Mouse (Mus musculus): ENCODE data around the gene Aloxe3. TPM values are rescaled to one million over a fixed set of nuclear protein-coding genes. Genes with fewer than 3 reads are reported as not detected.

Gene Aloxe3
- not detected in 2 replicates for polyA plus RNA-seq (2016; fragmentation: Nextera tagmentation; extraction: Ambion mirVana)

DNA sequence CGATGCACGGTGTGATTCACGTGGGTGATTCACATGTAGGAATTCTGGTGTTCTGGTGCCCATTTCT is at the start of gene Aloxe3:
TSS of gene Aloxe3 (plus strand) at position 45 of the 67 bp plus-strand sequence.
- H3K9me3 ChIP-seq (replicated peaks) = no peaks in the 10 kb centered on the region
- peak within 1 kb of the TSS; percentile 90 for H3K4me2 ChIP-seq
- ATAC-seq = no peak
- peak within 1 kb of the TSS; percentile 64 for H3K4me3 ChIP-seq
- H3K27ac ChIP-seq = peak within 1 kb of the TSS; percentile 52; the same call in 1 of the 2 replicates
- WGBS (ENCODE audit: insufficient replicate concordance) = 7% methylated on average over 3 of the region's 3 CpGs
- H3K4me1 ChIP-seq = peaks cover 45% of the 10 kb centered on the region
- peaks cover 57% of the 10 kb centered on the region for H3K27me3 ChIP-seq (replicated peaks)
- peak within 1 kb of the TSS; percentile 63 for H3K9ac ChIP-seq
- H3K36me3 ChIP-seq = no peaks in the 10 kb centered on the region

DNA sequence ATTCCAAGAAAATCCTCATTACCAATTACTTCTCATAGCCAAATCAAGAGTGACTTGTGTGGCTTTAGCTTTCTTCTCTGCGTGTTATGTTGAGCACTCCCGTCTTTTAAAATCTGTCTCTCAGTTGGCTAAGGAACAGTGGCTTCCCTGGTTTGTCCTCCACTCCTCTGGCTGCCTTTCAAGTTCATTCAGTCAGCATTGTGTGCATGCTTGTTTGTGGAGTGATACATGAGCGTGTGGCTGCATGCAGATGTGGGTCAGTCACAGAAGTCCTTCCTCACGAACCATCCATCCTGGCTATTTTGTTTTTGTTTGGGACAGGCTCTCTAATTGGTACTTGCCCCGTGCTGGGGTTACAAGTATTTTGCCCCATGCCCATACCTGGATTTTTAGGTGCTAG is 49.1 kb upstream of the Aloxe3 start:
- H3K9ac ChIP-seq = no peak overlapping the region
- ATAC-seq = no peak
- peaks cover 51% of the 10 kb centered on the region for H3K4me1 ChIP-seq
- whole genome bisulfite sequencing (ENCODE audit: insufficient replicate concordance) = 69% methylated on average over 5 of the region's 5 CpGs
- H3K27ac ChIP-seq = no peak overlapping the region
- H3K36me3 ChIP-seq = no peaks in the 10 kb centered on the region
- H3K9me3 ChIP-seq (replicated peaks) = no peaks in the 10 kb centered on the region
- no peak overlapping the region for H3K4me3 ChIP-seq
- no peak overlapping the region for H3K4me2 ChIP-seq
- no peaks in the 10 kb centered on the region for H3K27me3 ChIP-seq (replicated peaks)

DNA sequence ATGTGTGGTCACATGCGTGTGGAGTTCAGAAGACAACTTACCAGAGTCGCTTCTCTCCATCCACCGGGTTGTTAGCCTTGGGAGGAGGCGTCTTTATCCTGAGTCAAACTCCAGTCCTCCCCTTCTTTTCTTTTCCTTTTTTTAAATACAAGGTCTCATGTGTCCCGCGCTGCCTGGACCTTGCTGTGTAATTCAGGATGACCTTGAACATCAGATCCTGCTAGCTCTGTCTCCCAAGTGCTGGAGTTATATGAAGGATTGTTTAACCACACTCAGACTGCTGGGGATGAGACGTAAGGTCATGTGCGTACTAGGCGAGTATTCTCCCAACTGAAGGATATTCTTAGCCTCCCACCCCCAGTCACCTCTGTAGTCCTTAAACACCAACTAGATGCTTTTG is 48.4 kb upstream of the Aloxe3 start:
- Histone ChIP-seq H3K27me3 (replicated peaks) (no peaks in the 10 kb centered on the region), H3K36me3 (no peaks in the 10 kb centered on the region), H3K4me3 (no peak overlapping the region), H3K27ac (no peak overlapping the region), H3K9ac (no peak overlapping the region), H3K4me1 (peaks cover 43% of the 10 kb centered on the region), H3K9me3 (replicated peaks) (no peaks in the 10 kb centered on the region), H3K4me2 (no peak overlapping the region)
- WGBS (ENCODE audit: insufficient replicate concordance) = 69% methylated on average over 9 of the region's 9 CpGs
- no peak for ATAC-seq

DNA sequence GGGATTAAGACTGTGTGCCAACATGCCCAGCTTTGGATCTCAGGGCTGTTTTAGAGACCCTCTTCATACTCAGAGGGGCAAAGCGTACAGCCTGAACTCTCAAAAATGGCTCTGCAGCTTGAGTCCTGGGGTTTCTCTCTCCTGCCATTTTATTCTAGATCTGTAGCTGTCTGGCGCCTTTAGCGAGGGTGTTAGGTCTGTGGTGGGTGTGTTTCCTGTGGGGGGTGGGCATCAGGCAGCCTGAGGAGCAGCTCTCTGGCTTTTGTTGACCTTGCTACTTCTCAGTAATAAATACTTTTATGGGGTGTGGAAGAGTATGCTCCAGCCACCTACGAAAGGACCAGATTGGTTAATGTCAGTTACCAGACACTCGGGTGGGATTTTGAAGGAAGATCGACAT is 47.7 kb upstream of the Aloxe3 start:
- Histone ChIP-seq H3K9ac (no peak overlapping the region), H3K27ac (no peak overlapping the region), H3K4me3 (no peak overlapping the region), H3K27me3 (replicated peaks) (no peaks in the 10 kb centered on the region), H3K4me1 (peaks cover 38% of the 10 kb centered on the region), H3K9me3 (replicated peaks) (no peaks in the 10 kb centered on the region), H3K36me3 (no peaks in the 10 kb centered on the region), H3K4me2 (no peak overlapping the region)
- ATAC-seq = no peak
- WGBS (ENCODE audit: insufficient replicate concordance) = 68% methylated on average over 6 of the region's 6 CpGs

DNA sequence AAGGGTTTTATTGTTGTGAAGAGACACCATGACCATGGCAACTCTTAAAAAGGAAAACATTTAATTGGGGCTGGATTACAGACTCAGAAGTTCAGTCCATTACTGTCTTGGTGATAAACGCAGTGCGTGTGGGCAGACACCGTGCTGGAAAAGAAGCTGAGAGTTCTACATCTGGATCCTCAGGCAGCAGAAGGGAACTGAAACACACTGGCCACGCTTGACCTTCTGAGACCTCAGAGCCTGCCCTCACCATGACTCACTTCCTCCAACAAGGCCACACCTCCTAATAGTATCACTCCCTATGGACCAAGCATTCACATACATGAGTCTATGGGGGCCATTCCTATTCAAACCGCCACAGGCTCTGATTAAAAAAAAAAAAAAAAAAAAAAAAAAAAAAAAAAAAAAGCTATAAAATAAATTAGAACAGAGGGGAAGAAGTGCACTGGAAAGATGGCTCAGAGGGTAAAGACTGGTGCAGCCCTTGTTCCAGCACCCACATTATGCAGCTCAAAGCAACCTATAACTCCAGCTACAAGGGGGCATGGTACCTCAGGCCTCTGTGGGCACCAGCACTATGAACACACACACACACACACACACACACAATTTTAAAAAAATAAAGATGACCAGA is 46.8 kb upstream of the Aloxe3 start:
- no peak for ATAC-seq
- no peak overlapping the region for H3K9ac ChIP-seq

DNA sequence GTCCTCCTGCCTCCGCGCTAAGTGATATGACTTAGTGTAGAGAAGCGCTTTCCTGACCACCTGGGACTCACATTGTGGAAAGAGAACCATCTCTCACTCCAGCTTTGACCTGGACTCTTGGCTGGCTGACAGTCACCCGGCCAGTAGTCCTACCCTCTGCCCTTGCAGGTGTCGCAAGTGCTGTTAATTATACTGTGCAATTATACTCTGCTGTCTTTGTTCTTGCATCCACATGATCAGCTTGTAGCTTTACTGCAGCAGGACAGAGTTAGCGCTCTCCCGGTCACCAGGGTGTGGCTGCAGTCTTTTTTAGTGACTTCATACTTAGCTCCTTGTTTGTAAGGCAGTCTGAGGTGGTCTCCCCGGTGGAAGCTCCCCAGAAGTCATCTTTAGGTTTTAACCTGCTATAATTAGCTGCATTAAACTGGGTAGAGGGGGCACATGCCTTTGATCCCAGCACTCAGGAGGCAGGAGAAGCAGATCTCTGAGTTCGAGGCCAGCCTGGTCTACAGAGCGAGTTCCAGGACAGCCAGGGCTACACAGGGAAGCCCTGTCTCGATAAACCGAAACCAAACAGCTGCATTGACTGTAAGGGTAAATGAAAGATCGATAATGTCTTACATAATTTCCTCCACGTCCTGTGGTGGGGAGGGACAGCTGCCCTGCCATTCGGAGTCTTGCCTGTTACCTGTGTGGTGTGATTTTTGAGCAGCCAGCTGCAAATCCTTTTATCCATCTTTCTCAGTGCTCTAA is 45.4 kb upstream of the Aloxe3 start:
- 69% methylated on average over 15 of the region's 15 CpGs for WGBS (ENCODE audit: insufficient replicate concordance)
- Histone ChIP-seq H3K9ac (no peak overlapping the region), H3K4me1 (peaks cover 18% of the 10 kb centered on the region; the same call in 1 of the 2 replicates), H3K4me2 (no peak overlapping the region), H3K27me3 (replicated peaks) (no peaks in the 10 kb centered on the region), H3K27ac (no peak overlapping the region), H3K36me3 (no peaks in the 10 kb centered on the region), H3K4me3 (no peak overlapping the region), H3K9me3 (replicated peaks) (no peaks in the 10 kb centered on the region)
- no peak for ATAC-seq

More for the DNA sequence above, 46.8 kb upstream of the Aloxe3 start:
- peaks cover 30% of the 10 kb centered on the region for H3K4me1 ChIP-seq
- H3K36me3 ChIP-seq = no peaks in the 10 kb centered on the region
- H3K27me3 ChIP-seq (replicated peaks) = no peaks in the 10 kb centered on the region
- no peak overlapping the region for H3K4me2 ChIP-seq
- H3K9me3 ChIP-seq (replicated peaks) = no peaks in the 10 kb centered on the region
- WGBS (ENCODE audit: insufficient replicate concordance) = 46% methylated on average over 5 of the region's 5 CpGs
- no peak overlapping the region for H3K4me3 ChIP-seq
- 0 out of 2 replicates have a peak overlapping the region, but pooled peaks have one; percentile 9 for H3K27ac ChIP-seq

DNA sequence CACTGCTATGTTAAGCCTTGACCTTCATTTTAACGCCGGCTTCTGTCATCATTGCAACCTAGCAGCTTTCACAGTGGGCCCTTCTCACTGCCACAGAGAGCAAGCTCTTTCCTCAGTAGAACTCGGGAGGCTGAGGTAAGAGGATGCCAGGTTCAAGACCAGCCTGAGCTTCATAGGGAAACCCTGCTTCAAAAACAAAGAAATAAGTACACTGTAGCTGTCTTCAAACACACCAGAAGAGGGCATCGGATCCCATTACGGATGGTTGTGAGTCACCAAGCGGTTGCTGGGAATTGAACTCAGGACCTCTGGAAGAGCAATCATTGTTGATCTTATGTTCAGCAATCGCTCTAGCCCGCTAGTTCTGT is 44.9 kb upstream of the Aloxe3 start:
- H3K9ac ChIP-seq = no peak overlapping the region
- no peaks in the 10 kb centered on the region for H3K27me3 ChIP-seq (replicated peaks)
- no peak overlapping the region for H3K4me2 ChIP-seq
- no peak overlapping the region for H3K27ac ChIP-seq
- H3K36me3 ChIP-seq = no peaks in the 10 kb centered on the region
- H3K4me3 ChIP-seq = no peak overlapping the region
- WGBS (ENCODE audit: insufficient replicate concordance) = 79% methylated on average over 8 of the region's 8 CpGs
- no peak for ATAC-seq
- no peaks in the 10 kb centered on the region for H3K9me3 ChIP-seq (replicated peaks)
- H3K4me1 ChIP-seq = peaks cover 17% of the 10 kb centered on the region; the same call in 1 of the 2 replicates

DNA sequence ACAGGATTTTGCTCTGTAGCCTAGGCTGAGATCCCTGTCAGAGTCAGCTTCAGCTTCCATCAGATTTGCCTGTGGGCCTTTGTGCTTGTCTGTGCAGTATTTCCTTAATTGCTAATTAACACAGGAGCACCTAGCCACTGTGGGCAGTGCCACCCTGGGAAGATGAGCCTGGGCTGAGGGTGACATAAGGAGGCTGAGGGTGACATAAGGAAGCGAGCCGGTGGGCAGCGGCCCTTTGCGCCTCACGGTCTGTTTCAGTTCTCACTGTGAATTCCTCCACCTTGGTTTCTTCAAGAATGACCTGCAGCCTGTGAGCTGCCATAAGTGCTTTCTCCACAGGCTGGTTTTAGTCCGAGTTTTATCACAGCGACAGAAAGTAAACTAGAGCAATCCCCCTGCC is 44.1 kb upstream of the Aloxe3 start:
- H3K36me3 ChIP-seq = no peaks in the 10 kb centered on the region
- no peak for ATAC-seq
- no peak overlapping the region for H3K9ac ChIP-seq
- H3K4me3 ChIP-seq = no peak overlapping the region
- 0 out of 2 replicates have a peak, but pooled peaks cover 9% of the 10 kb centered on the region for H3K4me1 ChIP-seq
- WGBS (ENCODE audit: insufficient replicate concordance) = 75% methylated on average over 7 of the region's 7 CpGs
- no peak overlapping the region for H3K4me2 ChIP-seq
- no peaks in the 10 kb centered on the region for H3K27me3 ChIP-seq (replicated peaks)
- no peaks in the 10 kb centered on the region for H3K9me3 ChIP-seq (replicated peaks)
- H3K27ac ChIP-seq = no peak overlapping the region

DNA sequence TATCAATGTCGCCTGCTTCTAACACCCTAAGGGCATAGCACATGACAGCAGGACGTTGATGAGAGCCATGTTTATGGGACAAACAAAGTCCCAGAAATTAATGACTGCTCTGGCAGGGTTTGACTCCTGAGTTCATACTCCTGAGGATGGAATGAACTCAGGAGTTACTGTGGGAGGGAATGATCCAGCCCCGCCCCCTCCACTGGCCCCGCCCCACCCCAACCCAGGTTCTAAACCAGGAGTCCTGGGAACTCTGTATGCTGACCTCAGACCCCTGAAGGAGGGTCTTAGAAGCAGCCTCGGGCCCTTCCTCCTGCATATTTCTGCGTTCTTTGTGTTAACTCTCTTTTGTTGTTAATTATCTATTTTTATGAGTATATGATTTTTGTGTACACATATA is 40.1 kb upstream of the Aloxe3 start:
- ATAC-seq = no peak
- no peak overlapping the region for H3K4me2 ChIP-seq
- H3K36me3 ChIP-seq = peaks cover 12% of the 10 kb centered on the region
- H3K9me3 ChIP-seq (replicated peaks) = no peaks in the 10 kb centered on the region
- 63% methylated on average over 6 of the region's 6 CpGs for WGBS (ENCODE audit: insufficient replicate concordance)
- H3K27me3 ChIP-seq (replicated peaks) = no peaks in the 10 kb centered on the region
- no peak overlapping the region for H3K27ac ChIP-seq
- no peak overlapping the region for H3K4me3 ChIP-seq
- H3K9ac ChIP-seq = no peak overlapping the region
- peaks cover 39% of the 10 kb centered on the region for H3K4me1 ChIP-seq

DNA sequence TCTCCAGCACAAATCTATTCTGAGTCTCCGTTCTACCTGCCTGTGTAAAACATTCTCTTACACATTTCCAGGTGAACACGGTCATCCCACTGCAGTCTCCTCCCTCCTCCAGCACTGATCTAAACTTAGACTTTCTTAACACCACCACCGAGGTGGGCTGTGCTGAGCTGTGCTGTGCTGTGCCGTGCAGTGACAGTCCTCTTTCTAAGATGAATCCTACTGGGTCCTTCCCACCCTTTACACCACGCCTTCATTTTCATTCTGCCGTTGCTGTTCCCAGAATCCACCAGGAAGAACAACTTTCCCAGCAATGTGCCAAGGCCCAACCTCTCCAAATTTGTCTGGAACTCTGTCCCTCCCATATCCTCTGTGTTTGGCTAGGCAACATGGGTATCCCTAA is 39.3 kb upstream of the Aloxe3 start:
- ATAC-seq = no peak
- Histone ChIP-seq H3K4me1 (peaks cover 43% of the 10 kb centered on the region), H3K27ac (no peak overlapping the region), H3K4me3 (no peak overlapping the region), H3K9me3 (replicated peaks) (no peaks in the 10 kb centered on the region), H3K36me3 (peaks cover 20% of the 10 kb centered on the region), H3K27me3 (replicated peaks) (no peaks in the 10 kb centered on the region), H3K9ac (no peak overlapping the region), H3K4me2 (no peak overlapping the region)
- 52% methylated on average over 6 of the region's 6 CpGs for WGBS (ENCODE audit: insufficient replicate concordance)

DNA sequence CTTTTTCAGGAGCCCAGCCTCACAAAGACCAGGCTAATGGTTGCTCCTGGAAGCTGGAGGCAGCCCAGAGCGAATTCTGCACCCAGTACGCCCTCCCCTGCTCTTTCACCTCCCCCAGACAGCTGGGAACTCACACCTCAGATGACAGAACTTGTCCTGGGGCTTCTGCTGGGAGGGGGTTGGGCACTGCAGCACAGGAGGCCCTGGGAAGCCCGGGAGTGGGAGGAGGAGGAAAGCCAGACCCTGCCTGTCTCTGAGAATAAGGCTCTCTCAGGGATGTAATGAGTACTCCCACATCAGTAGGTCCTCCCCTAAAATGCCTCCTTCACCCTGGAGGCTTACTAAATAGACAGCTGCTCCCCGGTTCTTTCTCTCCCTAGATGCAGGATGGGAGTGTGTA is 38.6 kb upstream of the Aloxe3 start:
- no peaks in the 10 kb centered on the region for H3K27me3 ChIP-seq (replicated peaks)
- peaks cover 49% of the 10 kb centered on the region for H3K4me1 ChIP-seq
- H3K9me3 ChIP-seq (replicated peaks) = no peaks in the 10 kb centered on the region
- H3K36me3 ChIP-seq = peaks cover 26% of the 10 kb centered on the region
- H3K9ac ChIP-seq = peak overlapping the region; percentile 10; the same call in 1 of the 2 replicates
- H3K4me2 ChIP-seq = no peak overlapping the region
- ATAC-seq = no peak
- 0 out of 2 replicates have a peak overlapping the region, but pooled peaks have one; percentile 33 for H3K27ac ChIP-seq
- 49% methylated on average over 4 of the region's 4 CpGs for WGBS (ENCODE audit: insufficient replicate concordance)
- no peak overlapping the region for H3K4me3 ChIP-seq

DNA sequence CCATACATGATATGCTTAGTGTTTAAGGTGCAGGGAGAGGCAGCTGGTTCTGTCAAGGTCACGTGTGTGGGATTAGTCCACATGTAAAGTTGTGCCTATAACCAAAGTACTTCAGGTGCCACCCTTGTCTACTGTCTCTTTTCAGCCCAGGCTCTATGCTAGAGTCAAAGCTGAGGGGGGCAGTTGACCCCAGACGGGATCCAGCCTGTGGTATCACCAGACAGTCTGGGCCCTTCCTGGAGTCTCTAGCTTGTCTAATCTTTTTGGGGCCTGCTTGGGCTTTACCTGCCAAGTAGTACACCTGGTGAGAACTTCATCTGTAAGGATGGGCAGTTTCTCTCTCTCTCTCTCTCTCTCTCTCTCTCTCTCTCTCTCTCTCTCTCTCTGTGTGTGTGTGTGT is 38.1 kb upstream of the Aloxe3 start:
- no peaks in the 10 kb centered on the region for H3K9me3 ChIP-seq (replicated peaks)
- H3K4me1 ChIP-seq = peaks cover 52% of the 10 kb centered on the region
- peak overlapping the region; percentile 98 for H3K4me2 ChIP-seq
- no peaks in the 10 kb centered on the region for H3K27me3 ChIP-seq (replicated peaks)
- WGBS (ENCODE audit: insufficient replicate concordance) = 50% methylated on average over 2 of the region's 2 CpGs
- 0 out of 2 replicates have a peak overlapping the region, but pooled peaks have one; percentile 96 for H3K27ac ChIP-seq
- H3K36me3 ChIP-seq = peaks cover 28% of the 10 kb centered on the region
- ATAC-seq = no peak
- peak overlapping the region; percentile 100 for H3K9ac ChIP-seq
- H3K4me3 ChIP-seq = peak overlapping the region; percentile 100
